Comparison of ENCODE assay signal across 13 mouse cellular contexts in the genomic region with DNA sequence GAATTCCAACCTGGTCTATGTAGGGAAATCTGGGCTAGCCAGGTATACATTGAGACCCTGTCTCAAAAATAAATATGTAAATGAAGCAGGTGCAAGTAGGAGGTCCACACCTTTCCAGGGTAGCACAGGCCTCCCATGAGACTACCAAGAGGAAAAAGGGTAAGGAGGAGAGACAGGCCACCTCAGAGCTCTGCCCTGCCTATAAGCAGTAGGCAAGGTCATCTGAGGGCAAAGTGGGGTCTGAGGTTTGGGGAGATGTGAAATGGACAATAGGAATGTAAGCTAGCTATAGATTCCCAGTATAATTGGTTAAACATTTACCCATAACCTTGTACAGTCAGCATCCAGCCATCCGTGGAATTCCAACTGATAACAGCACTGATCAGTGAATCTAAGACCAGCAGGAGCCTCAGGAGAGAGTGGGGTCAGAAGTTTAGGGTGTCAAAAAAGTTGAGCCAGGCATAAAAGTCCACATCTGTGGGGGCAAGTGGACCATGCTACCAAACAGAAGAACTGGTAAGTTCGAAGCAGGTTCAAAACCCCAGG.
"Had no signal": no experiment of that assay in that cellular context is flagged by ENCODE, and none has a peak within 500 bp of the region (broad histone marks: within the 10 kb centered on the region; RNA-seq: fewer than 3 reads in every experiment).

No protein-coding gene starts in this region.

- H3K4me3 ChIP-seq: hindbrain, embryonic 15.5 days; limb, embryonic 12.5 days; liver, embryonic 15.5 days; myocyte; neural tube, embryonic 15.5 days had no signal

- ATAC-seq: lung, postnatal 0 days had no signal

- H3K9ac ChIP-seq: hindbrain, embryonic 15.5 days; limb, embryonic 12.5 days; liver, embryonic 15.5 days; neural tube, embryonic 15.5 days had no signal

- H3K27ac ChIP-seq: hindbrain, embryonic 15.5 days; limb, embryonic 12.5 days; liver, embryonic 15.5 days; neural tube, embryonic 15.5 days had no signal

- H3K4me1 ChIP-seq: hindbrain, embryonic 15.5 days; limb, embryonic 12.5 days; neural tube, embryonic 15.5 days had no signal

- H3K9me3 ChIP-seq: hindbrain, embryonic 15.5 days; limb, embryonic 12.5 days; liver, embryonic 15.5 days; neural tube, embryonic 15.5 days had no signal

- H3K4me2 ChIP-seq: hindbrain, embryonic 15.5 days; limb, embryonic 12.5 days; liver, embryonic 15.5 days; neural tube, embryonic 15.5 days had no signal

- DNase-seq: liver; lung, adult 2 months; lung, postnatal 36 days; midbrain, embryonic 14.5 days; spleen, adult 18-20 months; thymus, adult 2 months; thymus, postnatal 25 days had no signal

- H3K27me3 ChIP-seq: hindbrain, embryonic 15.5 days; limb, embryonic 12.5 days; liver, embryonic 15.5 days; neural tube, embryonic 15.5 days had no signal
